Mouse (Mus musculus) natural killer cell, adult 2 months (primary cell): Measurements from ENCODE around the gene Gorasp2.

ENCODE experiments used
- DNase-seq, 2 experiments: peaks; one replicate each; pipeline ENCODE4 v3.0.0; 2022; ENCODE audit warnings: low spot score in 2 of 2

Gene Gorasp2

DNA sequence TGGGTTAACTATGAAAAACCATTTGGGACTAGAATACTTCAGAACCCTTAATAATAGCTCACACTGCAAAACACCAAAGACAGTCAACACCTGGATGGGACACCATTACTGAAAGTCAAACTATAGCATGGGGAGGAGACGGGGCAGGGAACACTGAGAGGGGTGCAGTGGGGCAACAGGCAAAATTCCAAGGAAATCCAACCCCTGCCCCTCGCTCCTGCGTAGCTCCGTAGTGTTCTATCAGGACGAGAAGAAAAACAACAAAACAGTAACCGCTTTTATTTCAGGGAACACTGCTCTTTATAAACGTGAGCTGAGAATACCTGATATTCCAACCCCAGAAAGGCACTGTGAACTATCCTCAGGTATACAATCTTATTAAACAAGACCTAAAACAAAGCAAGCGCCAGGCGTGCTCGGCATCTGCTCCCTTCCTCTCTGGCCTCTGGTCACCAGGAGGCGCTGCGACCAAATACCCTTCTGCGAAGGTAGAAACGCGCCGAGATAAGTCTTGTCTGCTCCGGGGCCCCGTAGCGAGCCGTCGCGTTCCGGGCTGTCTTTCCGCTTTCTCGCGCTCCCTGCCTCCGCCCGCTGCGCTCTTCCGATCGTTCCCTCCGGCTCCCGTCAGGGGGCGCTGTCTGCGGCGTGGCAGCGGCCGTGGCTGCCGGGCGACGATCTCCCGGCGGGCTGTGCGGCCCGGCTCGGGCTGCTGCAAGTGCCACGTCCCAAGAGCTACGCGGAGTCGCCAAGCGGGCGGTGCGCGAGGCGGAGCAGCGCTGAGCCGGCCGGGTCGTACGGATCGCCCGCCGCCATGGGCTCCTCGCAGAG, at the start of gene Gorasp2:
Gene Gorasp2, plus strand, starts transcription at position 690 of the 828 bp plus-strand sequence.
- DNase-seq, result peak; percentile 93 to 96

DNA sequence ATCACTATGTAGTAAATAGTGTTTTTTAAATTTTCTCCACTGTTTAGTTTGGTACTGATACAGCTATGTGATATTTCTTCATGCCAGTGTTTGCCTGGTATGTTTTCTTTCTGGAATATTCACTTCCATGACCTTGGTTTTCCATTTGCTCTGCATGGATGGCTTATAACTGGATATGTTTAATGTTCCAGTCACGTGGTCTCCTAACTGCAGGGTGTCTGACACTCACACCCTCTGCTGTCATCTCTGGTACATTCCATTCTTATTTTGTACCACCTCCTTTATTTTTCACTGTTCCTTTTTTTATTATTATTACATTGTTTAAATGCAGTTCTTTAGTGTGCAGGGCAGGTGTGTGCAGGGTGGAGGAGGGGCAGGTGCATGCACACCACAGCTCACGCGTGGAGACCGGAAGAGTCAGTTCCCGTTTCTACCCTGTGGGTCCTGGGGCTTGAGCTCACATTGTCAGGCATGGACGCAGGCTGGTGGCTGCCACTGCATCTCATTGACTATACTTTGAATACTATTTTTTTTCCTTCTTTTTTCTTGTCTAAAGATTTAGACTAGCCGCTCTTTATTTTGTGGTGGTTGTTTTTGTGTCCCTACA, 46.5 kb upstream of the Gorasp2 start:
- DNase-seq, result peak in 1 of 2 experiments; percentile 81

DNA sequence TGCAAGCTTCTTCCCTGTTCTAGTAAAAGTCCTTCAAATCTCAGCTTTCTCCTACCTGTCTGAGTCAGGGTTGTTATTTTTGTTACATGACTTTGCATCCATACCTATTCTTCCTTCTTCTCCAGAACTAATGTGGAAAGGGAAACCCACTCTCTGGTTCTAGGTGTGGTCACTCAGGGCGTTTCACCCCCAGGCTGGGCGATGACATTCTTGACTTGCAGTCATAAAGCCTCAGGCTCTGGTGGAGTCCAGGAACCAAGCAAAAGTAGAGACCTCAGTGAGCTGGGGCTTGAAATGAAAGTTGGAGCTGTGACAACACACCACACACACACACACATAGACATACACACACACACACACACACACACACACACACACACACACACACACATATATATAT, 45.3 kb upstream of the Gorasp2 start:
- no peak for DNase-seq

DNA sequence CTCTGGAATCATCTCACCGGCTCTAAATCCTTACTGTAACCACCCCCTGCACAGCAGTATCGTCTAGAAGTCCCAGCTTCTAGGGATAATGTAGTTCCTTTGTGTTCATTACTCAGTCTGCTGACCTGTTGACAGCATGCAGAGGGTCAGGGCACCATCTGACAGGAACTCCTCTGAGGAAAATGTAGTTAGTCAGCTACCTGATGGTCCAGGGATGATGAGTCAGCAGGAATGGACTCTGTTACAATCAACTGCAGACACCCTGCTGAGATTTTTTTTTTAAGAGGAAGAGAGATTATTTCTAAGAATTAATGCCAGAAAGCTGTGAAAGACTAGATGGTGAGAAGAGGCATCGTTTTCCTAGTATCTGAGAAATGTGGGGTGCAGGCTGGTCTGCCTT, 44.8 kb upstream of the Gorasp2 start:
- DNase-seq, result no peak

DNA sequence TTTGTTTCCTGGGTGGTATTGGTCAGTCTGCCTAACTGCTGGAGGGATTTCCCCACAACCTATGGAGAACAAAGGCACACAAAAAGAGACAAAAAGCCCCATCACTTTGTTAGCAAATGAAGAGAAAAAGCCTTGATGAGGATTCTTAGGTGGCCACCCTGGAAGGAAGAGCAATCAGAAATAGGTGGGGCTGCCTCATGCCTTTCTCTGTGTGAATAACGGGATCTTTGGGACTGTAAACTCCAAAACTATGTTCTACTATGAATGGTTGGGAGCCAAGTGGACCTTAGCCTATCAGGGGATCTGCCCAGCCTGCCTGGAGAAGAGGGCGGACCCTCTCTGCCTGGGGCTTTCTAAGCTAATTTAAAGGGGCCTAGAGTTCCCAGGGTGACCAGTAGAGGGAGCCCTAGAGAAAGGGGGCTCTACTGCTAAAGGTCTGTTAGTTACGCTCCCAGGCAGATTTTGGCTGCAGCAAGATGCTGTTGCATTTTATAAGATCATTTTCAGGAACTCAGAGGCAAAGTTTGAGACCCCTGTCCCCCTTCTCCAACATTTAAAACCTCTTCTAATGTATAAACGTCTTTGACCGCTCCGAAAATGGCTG, 42.0 kb upstream of the Gorasp2 start:
- no peak for DNase-seq

DNA sequence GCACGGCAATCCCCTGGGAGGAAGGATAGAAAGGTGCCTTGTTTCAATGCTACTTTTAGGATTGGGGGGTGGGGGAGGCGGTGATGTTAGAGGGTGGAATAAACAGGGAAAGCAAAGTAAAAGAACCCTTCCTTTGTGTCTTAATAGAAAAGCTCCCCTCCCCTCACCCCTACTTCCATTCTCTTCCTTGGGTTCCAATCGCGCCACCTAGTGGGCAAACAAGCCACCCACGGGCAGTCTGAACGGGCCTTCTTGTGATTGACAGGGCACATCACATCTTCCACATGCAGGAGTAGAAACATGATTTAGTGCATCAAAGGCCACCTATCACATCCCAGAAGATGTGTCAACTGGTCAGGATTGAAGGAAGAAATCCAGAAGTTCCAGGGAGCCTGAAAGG, 41.2 kb upstream of the Gorasp2 start:
- peak in 1 of 2 experiments; percentile 66 for DNase-seq

DNA sequence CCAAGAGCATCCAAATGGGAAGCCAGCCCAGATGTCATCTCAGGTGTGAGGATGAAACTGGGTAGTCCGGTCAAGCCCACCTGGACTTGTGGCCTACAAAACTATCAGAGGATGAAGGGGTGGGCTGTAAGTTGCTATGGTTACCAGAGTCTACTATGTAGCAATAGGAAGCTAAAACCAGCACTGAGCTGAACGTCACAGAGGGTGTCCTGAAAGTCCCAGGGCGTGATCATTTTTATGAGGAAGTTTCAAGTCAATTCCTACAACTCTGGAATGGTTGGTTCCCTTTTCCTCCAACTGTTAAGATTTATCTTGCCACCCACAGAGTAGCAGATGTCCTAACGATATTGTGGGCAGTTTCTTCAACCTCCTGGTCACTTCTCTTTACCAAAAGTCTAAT, 39.1 kb upstream of the Gorasp2 start:
- DNase-seq, result no peak

DNA sequence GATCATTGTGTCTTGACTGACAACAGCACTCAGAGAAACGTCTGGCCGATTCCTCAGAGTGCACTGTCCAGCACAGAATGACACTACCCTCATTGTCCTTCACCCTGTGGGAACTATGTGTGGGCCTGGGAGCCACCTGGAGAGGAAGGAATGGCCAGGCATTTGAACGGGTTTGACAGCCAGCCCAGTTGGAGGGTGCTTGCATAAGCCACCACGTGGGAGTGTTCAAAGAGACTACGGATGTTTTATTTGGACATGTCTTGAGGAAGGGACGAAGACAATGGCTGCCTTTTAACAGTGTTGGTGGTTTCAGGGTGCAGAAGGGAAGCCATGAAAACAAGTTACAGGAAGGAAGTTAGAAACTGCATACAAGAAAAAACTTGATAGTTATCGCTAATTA, 35.6 kb upstream of the Gorasp2 start:
- no peak for DNase-seq

DNA sequence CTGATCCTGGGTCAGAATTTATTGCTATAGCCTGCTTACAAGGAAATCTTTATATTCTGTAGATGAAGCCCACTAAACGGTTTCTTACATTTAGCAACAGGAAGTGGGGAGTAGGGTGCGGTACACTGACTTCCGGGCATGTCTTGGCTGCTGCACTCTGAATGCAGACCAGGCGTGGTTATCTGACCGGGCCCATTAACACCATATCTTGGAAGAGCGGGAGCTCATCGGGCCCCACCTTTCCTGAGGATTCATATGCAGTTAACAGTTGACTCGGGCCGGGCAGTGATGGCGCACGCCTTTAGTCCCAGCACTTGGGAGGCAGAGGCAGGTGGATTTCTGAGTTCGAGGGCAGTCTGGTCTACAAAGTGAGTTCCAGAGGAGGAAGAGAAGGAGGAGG, 33.0 kb upstream of the Gorasp2 start:
- DNase-seq, result peak; percentile 3 to 17

DNA sequence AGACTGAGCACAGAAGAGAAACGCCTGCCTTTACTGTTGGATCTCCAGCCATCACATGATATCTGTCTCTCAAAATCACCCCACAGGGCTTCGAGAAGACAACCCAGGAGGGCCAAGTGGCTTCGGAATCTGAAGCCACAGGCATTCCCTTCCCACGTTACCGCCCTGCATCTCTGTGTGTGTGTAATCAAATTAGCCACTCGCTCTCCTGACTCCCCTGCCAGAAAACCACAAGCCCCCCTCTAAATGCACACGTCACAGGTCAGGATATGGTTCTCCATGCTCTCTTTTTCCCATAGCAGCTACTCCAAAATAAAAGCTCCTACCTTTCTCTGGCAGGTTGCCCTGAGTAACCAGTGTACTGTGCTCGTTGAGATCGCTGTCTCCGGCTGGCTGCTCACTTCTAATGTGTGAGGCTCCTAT, 32.0 kb upstream of the Gorasp2 start:
- DNase-seq, result peak in 1 of 2 experiments; percentile 11

DNA sequence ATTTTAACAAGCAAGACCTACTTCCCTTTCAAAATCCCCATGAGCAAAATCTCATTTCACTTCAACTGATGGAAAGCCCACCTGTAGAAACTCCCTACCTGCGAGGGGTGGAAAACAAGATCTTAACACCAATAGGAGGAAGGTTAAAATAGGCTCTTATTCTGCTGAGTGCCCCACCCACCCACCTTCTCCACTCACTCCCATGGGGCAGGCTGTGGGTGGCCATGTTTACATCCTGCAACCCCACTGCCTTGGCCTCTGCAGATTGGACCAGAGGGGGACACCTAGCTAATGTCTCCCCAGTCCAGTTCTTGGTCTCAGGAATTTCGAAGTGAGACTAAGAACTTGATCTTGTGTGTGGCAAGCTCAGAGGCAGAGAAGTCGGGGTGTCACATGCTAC, 31.5 kb upstream of the Gorasp2 start:
- DNase-seq, result peak in 1 of 2 experiments; percentile 24

DNA sequence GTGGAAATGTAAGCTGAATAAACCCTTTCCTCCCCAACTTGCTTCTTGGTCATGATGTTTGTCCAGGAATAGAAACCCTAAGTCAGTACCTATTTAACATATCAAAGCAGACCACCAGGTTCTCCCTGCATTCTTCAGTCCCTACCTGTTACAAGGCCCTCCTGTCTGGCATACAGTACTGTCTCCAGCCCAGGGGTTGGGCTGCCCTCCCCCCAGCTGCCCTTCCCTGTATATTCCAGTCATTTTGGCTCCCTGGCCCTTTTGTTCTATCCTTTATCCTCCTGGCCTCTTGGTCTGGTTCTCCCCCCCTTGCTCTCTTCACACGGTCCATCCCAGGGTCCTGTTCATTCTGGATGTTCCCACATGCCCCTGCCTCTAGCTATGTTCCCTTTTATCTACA, 30.1 kb upstream of the Gorasp2 start:
- no peak for DNase-seq

DNA sequence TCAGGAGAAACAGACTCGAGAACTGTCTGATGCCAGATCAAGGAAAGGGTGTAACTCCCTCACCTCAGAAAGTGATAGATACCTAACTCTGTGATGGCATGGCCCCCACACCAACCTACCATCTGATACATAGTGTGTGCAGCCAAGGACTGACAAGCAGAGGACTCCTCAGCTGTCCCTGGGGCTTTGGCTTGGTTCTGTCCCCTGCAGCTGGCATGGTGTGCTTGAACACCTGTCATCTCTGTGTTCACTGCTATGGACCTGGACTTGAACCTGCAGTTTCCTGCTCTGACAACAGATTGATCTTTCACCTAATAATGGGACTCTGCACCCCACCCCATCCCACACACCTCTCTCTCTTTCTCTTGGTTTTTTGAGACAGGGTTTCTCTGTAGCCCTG, 29.0 kb upstream of the Gorasp2 start:
- DNase-seq, result no peak

DNA sequence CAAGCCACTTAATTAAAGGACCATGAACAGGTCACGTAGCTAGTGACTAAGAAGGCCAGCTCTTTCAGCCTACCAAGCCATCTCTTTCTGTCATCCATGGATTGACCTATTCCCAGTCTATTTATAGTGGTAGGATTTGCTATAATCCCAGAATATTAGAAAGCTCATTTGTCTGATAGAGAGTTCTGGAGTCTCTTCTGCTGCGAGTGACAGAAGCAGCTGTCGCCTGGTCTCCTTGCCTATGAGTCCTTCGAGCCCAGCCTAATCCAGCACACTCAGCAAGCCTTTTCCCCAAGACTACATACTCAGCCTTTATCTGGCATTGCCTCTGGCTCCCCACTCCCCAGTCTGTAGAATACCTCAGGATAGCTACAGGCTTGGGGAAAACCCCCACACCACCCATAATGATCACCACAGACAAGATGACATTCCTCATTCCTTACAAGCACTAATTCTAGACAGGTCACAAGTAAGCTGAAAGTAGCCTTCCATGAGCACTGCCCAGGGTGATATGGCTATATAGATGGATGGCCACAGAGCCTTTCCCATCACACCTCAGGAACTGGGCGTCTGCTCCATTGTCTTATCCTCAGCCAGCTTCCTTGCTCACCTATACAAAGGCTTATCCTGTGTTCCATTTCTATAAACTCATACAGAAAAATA, 27.2 kb upstream of the Gorasp2 start:
- no peak for DNase-seq

DNA sequence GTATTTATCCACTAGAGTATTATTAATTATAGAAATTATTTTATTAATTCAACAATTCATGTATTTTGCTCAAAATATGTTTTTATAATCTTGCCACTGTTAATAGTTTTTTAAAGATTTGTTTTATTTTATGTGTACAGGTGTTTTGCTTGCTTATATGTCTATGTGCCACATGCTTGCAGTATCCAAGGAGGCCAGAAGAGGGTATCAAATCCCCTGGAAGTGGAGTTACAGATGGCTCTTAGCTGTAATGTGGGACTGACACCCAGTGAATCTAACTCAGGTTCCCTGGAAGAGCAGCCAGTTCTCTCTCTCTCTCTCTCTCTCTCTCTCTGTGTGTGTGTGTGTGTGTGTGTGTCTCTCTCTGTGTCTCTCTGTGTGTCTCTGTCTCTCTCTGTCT, 20.4 kb upstream of the Gorasp2 start:
- no peak for DNase-seq

DNA sequence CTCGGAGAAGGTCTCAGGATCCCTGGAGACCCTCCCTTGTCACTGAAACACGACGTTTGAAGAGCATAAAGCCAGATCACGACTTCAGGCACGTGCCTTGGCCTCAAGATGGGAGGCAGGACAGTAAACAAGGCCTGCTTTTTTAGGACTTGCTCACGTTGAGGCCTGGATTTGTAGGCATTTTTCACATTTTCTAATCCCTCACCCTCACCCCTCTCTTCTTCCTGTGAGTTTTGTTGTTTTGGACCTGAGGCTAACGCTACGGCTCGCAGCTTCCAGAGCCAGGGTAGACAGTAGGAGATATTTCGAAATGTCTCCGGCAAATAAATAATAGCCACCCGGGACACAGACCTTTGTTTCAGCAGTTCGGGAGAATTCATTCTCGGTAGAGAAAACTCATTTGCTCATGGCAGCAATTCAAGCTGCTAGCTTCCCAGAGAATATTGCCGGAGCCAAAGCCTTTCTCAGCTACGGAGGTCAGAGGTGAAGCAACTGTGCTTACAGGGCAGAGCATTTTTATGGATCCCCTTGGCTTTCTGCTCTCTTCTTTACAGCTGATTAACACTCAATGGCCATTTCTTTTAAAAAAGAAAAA, 18.3 kb upstream of the Gorasp2 start:
- DNase-seq, result no peak

DNA sequence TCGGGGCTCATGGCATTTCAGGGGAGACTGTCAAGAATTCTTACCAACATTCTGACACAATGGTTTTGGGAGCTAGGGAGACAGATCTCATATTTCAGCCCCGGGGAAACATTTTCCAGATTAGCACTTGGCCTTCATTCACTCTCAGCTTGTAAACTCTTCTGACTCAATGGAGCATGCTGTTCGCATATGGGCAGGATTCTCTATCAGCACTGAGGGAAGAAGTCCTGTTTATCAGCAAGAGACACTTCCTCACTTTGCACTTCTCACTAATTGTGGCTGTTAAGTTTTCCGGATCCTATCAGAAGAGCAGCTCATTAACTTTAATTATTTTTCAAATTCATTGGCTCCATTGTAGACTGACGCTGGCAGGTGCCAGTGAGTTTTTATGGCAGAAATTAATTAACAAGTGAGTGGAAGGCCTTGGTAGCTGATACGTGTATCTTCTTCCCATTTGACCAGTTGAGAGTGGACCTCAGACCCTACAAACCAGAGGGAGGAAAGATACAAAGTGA, 16.1 kb upstream of the Gorasp2 start:
- DNase-seq, result no peak

DNA sequence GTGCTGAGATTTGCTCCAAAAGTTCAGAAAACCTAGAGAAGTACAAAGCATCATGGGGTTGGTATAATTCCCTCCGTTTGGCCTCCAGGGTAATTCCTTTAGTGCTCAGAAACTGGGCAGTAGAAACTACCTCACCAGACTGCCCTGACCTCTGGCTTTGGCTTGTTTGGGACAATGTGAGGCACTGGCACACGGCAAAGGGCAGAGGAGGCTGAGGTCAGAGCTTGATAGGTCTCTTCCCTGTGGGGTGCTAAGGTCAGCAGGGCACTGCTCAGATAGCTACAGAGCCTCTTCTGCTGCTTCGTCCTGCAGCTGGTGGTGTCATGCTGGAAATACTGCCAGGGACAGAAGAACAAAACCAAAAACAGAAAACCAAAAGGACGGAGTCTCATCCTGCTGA, 13.7 kb upstream of the Gorasp2 start:
- DNase-seq, result no peak

DNA sequence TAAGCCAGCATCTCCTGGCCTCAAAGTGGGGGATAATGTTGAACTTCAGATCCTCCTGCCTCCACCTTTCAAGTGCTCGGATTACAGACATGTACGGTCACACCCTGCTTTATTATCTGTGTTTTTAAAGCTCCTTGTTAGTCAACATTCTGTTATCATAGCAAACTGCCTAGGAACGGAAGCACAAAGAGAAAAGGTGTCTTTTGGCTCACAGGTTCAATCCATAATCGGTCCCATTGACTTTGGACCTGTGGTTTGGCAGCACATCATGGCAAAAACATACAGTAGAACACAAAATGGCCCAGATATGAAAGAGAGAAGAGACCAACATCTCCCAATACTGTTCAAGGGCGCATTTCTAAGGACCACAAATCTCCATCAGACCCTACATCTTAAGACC, 13.1 kb upstream of the Gorasp2 start:
- no peak for DNase-seq

DNA sequence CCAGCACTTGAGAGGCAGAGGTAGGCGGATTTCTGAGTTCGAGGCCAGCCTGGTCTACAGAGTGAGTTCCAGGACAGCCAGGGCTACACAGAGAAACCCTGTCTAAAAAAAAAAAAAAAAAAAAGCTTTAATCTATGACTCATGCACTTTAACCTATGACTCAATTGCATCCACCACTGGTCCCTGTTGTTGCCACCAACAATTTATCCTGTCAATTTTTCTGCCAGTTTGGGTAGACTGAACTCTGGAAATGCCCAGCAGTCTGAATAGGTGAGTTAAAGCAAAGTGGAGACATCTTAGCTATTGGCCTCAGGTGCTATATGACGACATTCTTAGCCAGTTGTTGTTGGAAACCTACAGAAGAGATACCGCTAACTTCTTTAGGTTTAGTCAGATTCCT, 11.9 kb upstream of the Gorasp2 start:
- no peak for DNase-seq

DNA sequence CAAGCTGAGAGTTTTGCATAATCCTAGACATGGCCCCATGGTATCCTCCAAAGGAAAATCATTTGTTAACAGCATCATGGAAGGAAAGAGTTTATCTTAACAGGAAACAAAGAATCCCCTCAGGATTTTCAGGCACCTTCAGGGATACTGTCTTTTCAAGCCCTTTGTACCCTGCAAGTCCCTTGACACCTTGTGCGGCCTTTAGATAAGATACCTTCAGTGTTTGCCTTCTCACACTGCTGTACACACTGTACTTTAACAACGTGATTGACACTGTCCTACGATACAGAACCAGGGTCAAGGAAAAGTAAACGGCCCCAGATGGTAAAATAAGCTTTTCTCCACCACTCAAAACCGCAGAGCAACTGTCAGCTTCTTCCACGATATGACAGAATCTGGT, 9.6 kb upstream of the Gorasp2 start:
- no peak for DNase-seq

DNA sequence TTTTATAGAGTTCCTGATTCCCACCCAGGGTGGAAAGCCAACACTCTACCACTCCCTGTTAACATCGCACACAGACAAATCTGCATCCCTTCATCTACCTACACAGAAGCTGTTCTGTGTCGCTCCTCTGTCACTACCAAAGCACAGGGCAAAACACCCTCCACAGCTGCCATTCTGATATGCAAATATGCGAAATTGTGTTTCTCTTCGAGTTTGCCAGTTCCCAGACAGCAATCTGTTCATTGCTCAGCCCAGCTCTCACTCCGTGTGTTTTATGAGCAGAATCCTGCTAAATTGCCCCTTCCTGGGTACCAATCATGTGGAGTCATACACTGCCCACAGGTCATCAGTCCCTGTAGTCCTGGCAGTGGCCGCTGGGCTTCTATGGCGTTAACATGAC, 4.3 kb upstream of the Gorasp2 start:
- DNase-seq, result no peak
